Mouse (Mus musculus): Measurements from ENCODE around the gene Hadha. TPM values are rescaled to one million over a fixed set of nuclear protein-coding genes. Genes with fewer than 3 reads are reported as not detected.

Hadha gene
- polyA plus RNA-seq (2016; fragmentation: Nextera tagmentation; extraction: Ambion mirVana): 96.0 and 101 TPM in 2 replicates

DNA sequence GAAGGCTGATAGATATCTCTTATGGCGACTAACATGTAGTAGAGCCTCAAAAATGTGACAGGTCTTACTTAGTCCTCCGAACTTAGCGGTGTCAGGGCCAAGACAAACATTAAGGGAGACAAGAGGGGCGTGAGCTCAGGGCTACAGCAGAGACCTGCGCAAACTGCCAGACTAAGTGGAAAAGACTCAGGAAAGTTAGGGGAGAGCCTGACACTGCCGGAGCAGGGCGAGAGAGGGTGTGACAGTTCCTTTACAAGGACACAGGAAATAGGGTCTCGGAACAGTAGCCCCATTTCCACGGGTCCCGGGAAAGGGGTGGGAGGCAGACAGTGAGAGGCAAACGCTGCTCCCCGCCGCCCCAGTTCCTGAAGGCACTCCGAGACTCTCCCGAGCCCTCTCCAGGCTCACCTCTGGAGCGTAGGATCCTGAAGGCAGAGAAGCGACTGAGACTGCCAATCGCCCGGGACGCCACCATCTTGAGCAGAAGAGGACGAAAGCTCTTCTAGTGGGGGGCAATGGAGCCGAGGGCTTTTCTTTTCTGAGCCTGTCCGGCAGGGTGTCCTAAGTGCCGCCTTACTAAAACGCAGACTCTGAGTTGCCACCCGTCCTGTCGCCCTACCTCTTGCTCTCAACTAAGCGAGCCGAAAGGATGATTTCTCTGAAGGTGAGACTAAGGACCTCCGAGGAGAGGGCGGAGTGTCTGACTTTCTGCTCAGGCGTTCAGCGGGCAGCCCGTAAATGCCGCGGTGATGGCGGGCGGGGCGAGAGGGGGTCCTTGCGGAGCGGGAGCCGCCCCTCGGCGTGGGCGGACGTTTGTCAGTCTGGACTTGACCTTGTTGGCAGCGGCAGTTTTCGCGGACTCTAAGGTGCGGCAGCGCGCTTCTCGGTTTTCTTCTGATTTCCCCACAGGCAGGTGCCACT lies at the start of gene Hadha, which contains the start of gene Hadhb:
Gene Hadha, minus strand, starts transcription at position 689 of the 921 bp plus-strand sequence.
Gene Hadhb, plus strand, starts transcription at position 775 of the 921 bp plus-strand sequence.
- H3K36me3 ChIP-seq: no peaks in the 10 kb centered on the region
- peak within 1 kb of the TSS; percentile 90 for H3K4me2 ChIP-seq (replicated peaks)
- no peaks in the 10 kb centered on the region for H3K27me3 ChIP-seq
- peak within 1 kb of the TSS; percentile 79 for H3K27ac ChIP-seq (replicated peaks)
- ATAC-seq (ENCODE audit: low FRiP score, low read depth): peak; percentile 93
- H3K4me1 ChIP-seq: peaks cover 19% of the 10 kb centered on the region
- WGBS: under 1% methylated on average over 53 of the region's 53 CpGs
- no peaks in the 10 kb centered on the region for H3K9me3 ChIP-seq
- H3K9ac ChIP-seq (replicated peaks): peak within 1 kb of the TSS; percentile 89
- H3K4me3 ChIP-seq: peak within 1 kb of the TSS; percentile 94

DNA sequence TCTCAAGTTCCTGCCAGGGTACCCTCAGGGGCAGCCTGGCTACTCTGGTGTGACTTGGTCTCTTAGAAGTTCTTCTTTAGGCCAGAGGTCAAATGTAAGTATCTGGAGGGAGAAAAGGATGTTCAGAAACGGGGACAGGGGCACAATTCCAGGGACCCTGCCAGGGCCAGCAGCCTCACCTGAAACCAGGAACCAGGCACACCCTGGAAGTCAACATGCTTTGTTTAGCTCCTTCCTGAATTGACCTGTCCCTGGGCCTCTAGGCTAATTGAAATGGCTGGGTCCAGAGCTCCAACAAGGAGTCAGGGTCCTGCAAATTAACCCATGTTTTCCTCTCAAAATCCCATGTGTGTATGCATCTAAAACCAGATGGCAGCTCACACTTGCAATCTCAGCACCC lies 49.5 kb upstream of the Hadha start:
- Histone ChIP-seq H3K9ac (replicated peaks) (no peak overlapping the region), H3K4me3 (no peak overlapping the region), H3K27ac (replicated peaks) (no peak overlapping the region), H3K27me3 (no peaks in the 10 kb centered on the region), H3K9me3 (no peaks in the 10 kb centered on the region), H3K36me3 (no peaks in the 10 kb centered on the region), H3K4me2 (replicated peaks) (no peak overlapping the region), H3K4me1 (no peaks in the 10 kb centered on the region)
- WGBS: 44% methylated on average over 1 of the region's 1 CpGs
- no peak for ATAC-seq (ENCODE audit: low FRiP score, low read depth)

DNA sequence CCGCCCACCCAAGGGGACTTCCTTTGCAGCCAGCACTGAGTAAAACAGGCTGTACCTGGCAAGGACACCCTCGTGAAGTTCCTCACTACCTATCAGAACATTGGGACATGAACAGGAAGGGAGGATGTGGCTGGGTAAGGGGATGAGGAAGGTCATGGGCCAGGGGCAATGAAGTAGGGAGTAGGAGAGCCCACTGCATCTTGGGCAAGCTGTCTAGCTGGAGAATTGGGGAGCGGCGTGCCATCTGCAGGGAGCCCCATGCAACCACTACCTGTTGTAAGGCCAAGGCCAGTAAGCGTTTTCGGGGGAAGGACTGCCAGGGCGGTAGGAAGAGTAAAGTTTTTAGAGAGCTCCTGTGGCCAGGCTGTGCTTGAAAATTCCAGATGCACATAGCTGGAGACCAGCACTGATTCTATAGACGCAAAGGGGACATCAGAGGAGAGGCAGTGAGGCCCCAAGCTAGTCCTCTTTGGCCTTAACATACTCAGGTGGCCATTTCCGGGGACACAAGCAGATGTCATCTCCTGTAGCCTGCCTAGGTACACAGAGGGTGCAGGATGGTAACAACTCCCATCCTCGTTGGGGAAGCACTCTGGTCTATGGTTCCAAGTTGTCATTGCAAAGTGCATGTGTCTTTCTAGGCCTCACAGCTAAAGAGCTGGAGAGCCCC lies 48.4 kb upstream of the Hadha start:
- Histone ChIP-seq H3K36me3 (no peaks in the 10 kb centered on the region), H3K9ac (replicated peaks) (no peak overlapping the region), H3K9me3 (no peaks in the 10 kb centered on the region), H3K27ac (replicated peaks) (no peak overlapping the region), H3K4me3 (no peak overlapping the region), H3K4me1 (no peaks in the 10 kb centered on the region), H3K4me2 (replicated peaks) (no peak overlapping the region), H3K27me3 (no peaks in the 10 kb centered on the region)
- 79% methylated on average over 10 of the region's 10 CpGs for WGBS
- no peak for ATAC-seq (ENCODE audit: low FRiP score, low read depth)

DNA sequence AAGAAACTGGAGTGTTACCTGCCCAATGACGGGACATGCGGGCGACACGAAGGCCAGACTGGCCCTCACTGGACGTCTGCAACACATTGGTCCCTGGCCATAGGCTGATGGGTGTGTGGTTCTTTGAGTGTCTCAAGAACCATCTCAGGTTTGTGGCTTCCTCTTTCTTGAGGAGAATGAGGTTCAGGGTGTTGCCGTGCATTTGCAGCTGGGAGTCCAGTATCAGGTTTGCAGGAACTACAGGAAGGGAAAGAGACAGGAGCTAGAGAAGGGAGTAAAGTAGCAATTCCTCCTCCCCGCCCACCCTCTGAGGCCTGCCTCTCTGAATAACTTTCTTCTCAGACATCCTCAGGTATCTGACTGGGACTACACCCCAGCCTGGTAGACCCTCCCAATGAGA lies 47.3 kb upstream of the Hadha start:
- no peaks in the 10 kb centered on the region for H3K36me3 ChIP-seq
- H3K4me3 ChIP-seq: no peak overlapping the region
- H3K9ac ChIP-seq (replicated peaks): no peak overlapping the region
- no peaks in the 10 kb centered on the region for H3K4me1 ChIP-seq
- H3K27ac ChIP-seq (replicated peaks): no peak overlapping the region
- no peak for ATAC-seq (ENCODE audit: low FRiP score, low read depth)
- H3K27me3 ChIP-seq: no peaks in the 10 kb centered on the region
- 88% methylated on average over 7 of the region's 7 CpGs for WGBS
- H3K4me2 ChIP-seq (replicated peaks): no peak overlapping the region
- H3K9me3 ChIP-seq: no peaks in the 10 kb centered on the region

DNA sequence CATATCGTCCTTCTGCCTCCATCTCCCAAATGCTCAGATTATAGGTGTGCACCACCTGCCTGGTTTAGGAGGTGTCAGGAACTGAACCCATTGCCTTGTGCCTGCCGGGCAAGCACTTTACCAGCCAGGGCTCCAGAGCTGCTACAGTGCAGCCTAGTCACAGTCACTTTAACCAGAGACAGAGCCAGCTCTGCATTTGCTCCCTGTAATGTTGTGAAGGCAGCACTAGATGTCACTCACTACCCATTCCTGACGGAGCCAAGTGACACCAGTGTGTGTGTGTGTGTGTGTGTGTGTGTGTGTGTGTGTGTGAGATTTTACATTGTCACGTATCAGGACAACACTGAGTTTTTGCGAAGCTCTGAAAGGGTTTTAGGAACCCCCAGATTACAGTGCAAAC lies 46.6 kb upstream of the Hadha start:
- Histone ChIP-seq H3K9me3 (no peaks in the 10 kb centered on the region), H3K27ac (replicated peaks) (no peak overlapping the region), H3K4me1 (no peaks in the 10 kb centered on the region), H3K9ac (replicated peaks) (no peak overlapping the region), H3K4me2 (replicated peaks) (no peak overlapping the region), H3K4me3 (no peak overlapping the region), H3K27me3 (no peaks in the 10 kb centered on the region), H3K36me3 (no peaks in the 10 kb centered on the region)
- no peak for ATAC-seq (ENCODE audit: low FRiP score, low read depth)
- WGBS: 52% methylated on average over 5 of the region's 5 CpGs

DNA sequence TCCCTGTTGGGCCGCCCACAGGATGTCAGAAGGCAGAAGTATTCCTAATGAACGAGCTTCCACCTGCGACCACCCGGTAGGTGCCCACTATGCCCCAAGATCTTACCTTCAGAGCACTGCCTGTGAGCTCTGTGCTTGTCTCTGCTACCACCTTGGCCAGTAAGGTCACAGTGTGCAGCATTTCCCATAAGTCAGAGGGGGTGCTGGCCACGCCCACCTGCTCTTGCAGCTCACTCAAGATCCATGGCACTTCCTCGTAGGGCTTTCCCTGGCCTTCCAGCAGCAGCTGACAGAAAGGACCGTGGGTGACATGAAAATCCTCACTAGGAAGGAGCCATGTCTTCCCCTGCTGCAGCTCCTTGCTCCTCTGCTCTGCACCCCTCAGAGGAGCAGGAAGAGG lies 43.3 kb upstream of the Hadha start:
- ATAC-seq (ENCODE audit: low FRiP score, low read depth): no peak
- WGBS: 79% methylated on average over 7 of the region's 7 CpGs
- Histone ChIP-seq H3K9me3 (no peaks in the 10 kb centered on the region), H3K36me3 (no peaks in the 10 kb centered on the region), H3K9ac (replicated peaks) (no peak overlapping the region), H3K27me3 (no peaks in the 10 kb centered on the region), H3K27ac (replicated peaks) (no peak overlapping the region), H3K4me3 (no peak overlapping the region), H3K4me1 (no peaks in the 10 kb centered on the region), H3K4me2 (replicated peaks) (no peak overlapping the region)

DNA sequence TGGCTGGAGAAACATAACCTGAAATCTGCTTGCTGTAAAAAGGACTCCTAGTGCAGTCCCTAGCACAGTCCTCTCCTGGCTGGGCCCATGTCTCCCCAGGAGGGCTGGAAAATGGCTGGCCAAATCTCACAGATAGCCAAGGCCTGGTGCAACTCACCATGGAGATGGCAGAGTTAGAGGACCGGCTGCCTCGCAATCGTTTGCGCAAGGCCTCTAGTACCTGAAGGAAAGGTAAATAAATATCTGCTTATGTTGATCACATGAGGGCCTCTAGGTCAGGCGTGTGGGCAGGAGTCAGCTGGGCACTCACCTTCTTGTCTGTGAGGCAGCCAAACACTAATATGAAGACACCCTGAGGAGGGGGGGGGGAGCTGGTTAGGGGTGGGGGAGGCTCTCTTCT lies 40.4 kb upstream of the Hadha start:
- Histone ChIP-seq H3K27ac (replicated peaks) (no peak overlapping the region), H3K4me2 (replicated peaks) (no peak overlapping the region), H3K4me3 (no peak overlapping the region), H3K9me3 (no peaks in the 10 kb centered on the region), H3K4me1 (no peaks in the 10 kb centered on the region), H3K9ac (replicated peaks) (no peak overlapping the region), H3K27me3 (no peaks in the 10 kb centered on the region), H3K36me3 (no peaks in the 10 kb centered on the region)
- WGBS: 96% methylated on average over 5 of the region's 5 CpGs
- no peak for ATAC-seq (ENCODE audit: low FRiP score, low read depth)

DNA sequence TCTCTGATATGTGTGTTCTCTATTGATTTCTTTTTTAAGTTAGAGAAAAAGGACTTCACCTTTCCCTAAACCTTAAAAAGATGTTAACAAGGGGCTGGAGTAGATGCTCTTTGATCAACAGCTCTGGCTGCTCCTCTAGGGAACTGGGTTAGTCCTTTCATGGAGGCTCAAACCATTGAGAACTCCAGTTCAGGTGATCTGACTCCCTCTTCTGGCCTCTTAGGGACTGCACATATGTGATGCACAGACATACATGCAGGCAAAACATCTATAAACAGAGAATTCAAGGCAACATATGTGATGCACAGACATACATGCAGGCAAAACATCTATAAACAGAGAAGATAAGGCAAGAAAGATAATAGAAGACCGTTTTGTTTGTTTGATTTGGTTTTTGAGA lies 37.5 kb upstream of the Hadha start:
- Histone ChIP-seq H3K9me3 (no peaks in the 10 kb centered on the region), H3K27me3 (no peaks in the 10 kb centered on the region), H3K4me2 (replicated peaks) (no peak overlapping the region), H3K36me3 (peaks cover 8% of the 10 kb centered on the region; the same call in 1 of the 2 replicates), H3K9ac (replicated peaks) (no peak overlapping the region), H3K27ac (replicated peaks) (no peak overlapping the region), H3K4me3 (no peak overlapping the region), H3K4me1 (no peaks in the 10 kb centered on the region)
- no peak for ATAC-seq (ENCODE audit: low FRiP score, low read depth)
- WGBS: 84% methylated on average over 1 of the region's 1 CpGs

GRCm38 (mm10) chr5:30187687-30188485 lies 32.9 kb upstream of the Hadha start:
- Histone ChIP-seq H3K27me3 (no peaks in the 10 kb centered on the region), H3K36me3 (peaks cover 23% of the 10 kb centered on the region)
- WGBS: 93% methylated on average over 12 of the region's 12 CpGs

DNA sequence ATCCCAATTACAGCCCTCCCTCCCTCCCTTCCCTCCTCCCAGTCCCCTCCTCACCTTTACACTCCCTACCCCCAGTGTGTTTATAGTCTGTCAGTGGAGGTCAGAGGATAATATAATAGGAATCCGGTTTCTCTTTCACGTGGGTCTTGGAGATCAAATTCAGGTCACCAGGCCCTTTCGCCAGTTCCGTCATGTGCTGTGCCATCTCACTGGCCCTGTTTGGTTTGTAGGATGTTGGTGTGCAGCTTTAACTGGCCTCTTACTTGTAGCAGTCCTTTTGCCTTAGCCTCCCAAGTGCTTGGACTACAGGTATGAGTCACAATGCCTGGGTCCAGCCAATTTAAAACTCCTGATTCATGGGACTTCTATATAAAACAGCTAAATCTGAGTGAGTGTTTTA lies 20.8 kb upstream of the Hadha start:
- no peak overlapping the region for H3K4me3 ChIP-seq
- ATAC-seq (ENCODE audit: low FRiP score, low read depth): no peak
- H3K4me2 ChIP-seq (replicated peaks): no peak overlapping the region
- no peak overlapping the region for H3K27ac ChIP-seq (replicated peaks)
- H3K36me3 ChIP-seq: peaks cover 73% of the 10 kb centered on the region
- WGBS: 79% methylated on average over 4 of the region's 4 CpGs
- no peaks in the 10 kb centered on the region for H3K4me1 ChIP-seq
- H3K9me3 ChIP-seq: no peaks in the 10 kb centered on the region
- no peak overlapping the region for H3K9ac ChIP-seq (replicated peaks)
- H3K27me3 ChIP-seq: no peaks in the 10 kb centered on the region

More at GRCm38 (mm10) chr5:30187687-30188485, 32.9 kb upstream of the Hadha start:
- no peaks in the 10 kb centered on the region for H3K9me3 ChIP-seq
- no peaks in the 10 kb centered on the region for H3K4me1 ChIP-seq
- no peak overlapping the region for H3K27ac ChIP-seq (replicated peaks)
- no peak overlapping the region for H3K4me3 ChIP-seq
- no peak overlapping the region for H3K9ac ChIP-seq (replicated peaks)
- ATAC-seq (ENCODE audit: low FRiP score, low read depth): no peak
- no peak overlapping the region for H3K4me2 ChIP-seq (replicated peaks)

DNA sequence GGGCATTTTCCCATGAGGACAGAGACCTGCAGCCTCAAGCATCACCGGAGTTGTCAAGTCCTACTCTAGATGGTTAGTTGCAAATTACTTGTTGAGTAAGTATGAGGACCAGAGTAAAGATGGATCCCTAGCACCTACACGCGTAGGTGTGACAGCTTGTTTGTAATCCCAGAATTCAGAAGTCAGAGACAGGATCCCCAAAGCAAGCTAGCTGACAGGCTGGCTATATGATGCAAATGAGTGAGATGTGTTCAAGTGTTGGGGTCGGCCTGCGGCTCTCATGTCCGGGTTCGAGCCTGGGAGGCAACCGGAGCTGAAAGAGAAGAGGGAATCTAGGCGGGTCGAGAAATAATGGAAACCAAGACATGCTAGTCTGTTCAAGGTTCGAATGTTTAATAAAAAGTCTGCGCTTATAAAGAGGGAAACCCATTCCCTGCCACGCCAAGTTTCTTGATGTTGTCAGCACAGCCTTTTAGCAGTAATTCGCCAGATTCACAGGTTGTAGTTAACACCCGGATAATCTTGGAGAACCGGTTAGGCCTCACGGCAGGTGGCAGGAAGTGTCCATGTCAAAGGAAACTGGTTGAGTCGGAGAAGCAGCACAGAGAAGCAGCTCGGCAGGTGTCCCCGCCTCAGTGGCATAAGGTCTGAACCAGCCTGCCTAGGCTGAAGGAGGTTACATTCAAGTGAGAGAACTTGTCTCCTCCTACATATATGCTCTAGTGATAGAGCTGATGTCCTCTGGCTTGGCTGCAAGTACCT lies 18.1 kb upstream of the Hadha start:
- peaks cover 70% of the 10 kb centered on the region for H3K36me3 ChIP-seq
- no peak overlapping the region for H3K27ac ChIP-seq (replicated peaks)

More for the DNA sequence above, 18.1 kb upstream of the Hadha start:
- no peak overlapping the region for H3K4me3 ChIP-seq
- no peak overlapping the region for H3K4me2 ChIP-seq (replicated peaks)
- H3K9ac ChIP-seq (replicated peaks): no peak overlapping the region
- no peak for ATAC-seq (ENCODE audit: low FRiP score, low read depth)
- H3K27me3 ChIP-seq: no peaks in the 10 kb centered on the region
- H3K4me1 ChIP-seq: no peaks in the 10 kb centered on the region
- no peaks in the 10 kb centered on the region for H3K9me3 ChIP-seq
- 53% methylated on average over 20 of the region's 20 CpGs for WGBS

All from midbrain, embryonic 12.5 days (tissue).